18 mouse cellular contexts compared by ENCODE assay signal in genomic region chr11:6765333-6765957, GRCm38 (mm10).
DNase-seq lines count a peak whose midpoint lies in the region; ATAC-seq and TF ChIP-seq lines count a peak whose summit lies in the region.
"Had no signal": no experiment of that assay in that cellular context is flagged by ENCODE, and none has a peak within 500 bp of the region (broad histone marks: within the 10 kb centered on the region; RNA-seq: fewer than 3 reads in every experiment).

No protein-coding gene starts in this region.

- no peaks in the 10 kb centered on the region for H3K36me3 ChIP-seq in embryonic facial prominence, embryonic 14.5 days (ENCODE audit: control insufficient read depth, insufficient read depth, low read length)
- H3K36me3 ChIP-seq in embryonic facial prominence, embryonic 10.5 days (replicated peaks), result no peaks in the 10 kb centered on the region
- no peaks in the 10 kb centered on the region for H3K36me3 ChIP-seq in MEL (ENCODE audit: control insufficient read depth in 1 of 2, insufficient read depth in 2 of 2, low read length in 2 of 2)
- no peaks in the 10 kb centered on the region for H3K36me3 ChIP-seq in intestine, embryonic 16.5 days (ENCODE audit: control insufficient read depth, insufficient read depth, low read length)
- H3K36me3 ChIP-seq: embryonic facial prominence, embryonic 15.5 days; forebrain, embryonic 12.5 days; stomach, embryonic 15.5 days had no signal

- intact Hi-C loops in heart, postnatal 10 days (cut with DNase I), result loop anchor here (5.0 kb wide), 1 partner anchor 88 kb away; no protein-coding TSS in a partner anchor

- 78% methylated on average over 5 of the region's 5 CpGs for WGBS in embryonic facial prominence, embryonic 14.5 days
- WGBS in embryonic facial prominence, embryonic 10.5 days, result 87% methylated on average over 5 of the region's 5 CpGs
- 85% methylated on average over 5 of the region's 5 CpGs for WGBS in intestine, embryonic 16.5 days

- no peak for TF ChIP-seq RAD21 in MEL (IDR thresholded peaks at IDR 0.05; ENCODE audit: low read depth, low read length)

- no peaks in the 10 kb centered on the region for H3K27me3 ChIP-seq in embryonic facial prominence, embryonic 14.5 days (replicated peaks; ENCODE audit: control insufficient read depth, insufficient read depth, low read length)
- no peaks in the 10 kb centered on the region for H3K27me3 ChIP-seq in embryonic facial prominence, embryonic 10.5 days (replicated peaks; ENCODE audit: low read depth, poor library complexity, severe bottlenecking)
- H3K27me3 ChIP-seq in MEL (ENCODE audit: control insufficient read depth in 1 of 2, insufficient read depth in 2 of 2, low read length in 2 of 2), result no peaks in the 10 kb centered on the region
- H3K27me3 ChIP-seq in intestine, embryonic 16.5 days (replicated peaks; ENCODE audit: control insufficient read depth, insufficient read depth, low read length), result no peaks in the 10 kb centered on the region
- H3K27me3 ChIP-seq: embryonic facial prominence, embryonic 15.5 days; forebrain, embryonic 12.5 days; stomach, embryonic 15.5 days had no signal

- no peak overlapping the region for H3K27ac ChIP-seq in embryonic facial prominence, embryonic 14.5 days (replicated peaks; ENCODE audit: low read depth, low read length)
- no peak overlapping the region for H3K27ac ChIP-seq in embryonic facial prominence, embryonic 10.5 days (replicated peaks)
- no peak overlapping the region for H3K27ac ChIP-seq in MEL (ENCODE audit: control insufficient read depth, low read depth, low read length)
- H3K27ac ChIP-seq in intestine, embryonic 16.5 days (ENCODE audit: low read length), result no peak overlapping the region
- H3K27ac ChIP-seq: embryonic facial prominence, embryonic 15.5 days; forebrain, embryonic 12.5 days; hindbrain, postnatal 0 days; liver, embryonic 14.5 days; stomach, embryonic 15.5 days had no signal

- H3K4me3 ChIP-seq in embryonic facial prominence, embryonic 14.5 days (ENCODE audit: low read depth, low read length), result no peak overlapping the region
- no peak overlapping the region for H3K4me3 ChIP-seq in embryonic facial prominence, embryonic 10.5 days
- no peak overlapping the region for H3K4me3 ChIP-seq in MEL (ENCODE audit: control insufficient read depth in 1 of 2, insufficient read depth in 1 of 2, low read depth in 2 of 2, low read length in 2 of 2)
- no peak overlapping the region for H3K4me3 ChIP-seq in intestine, embryonic 16.5 days (ENCODE audit: low read length)
- H3K4me3 ChIP-seq: embryonic facial prominence, embryonic 15.5 days; forebrain, embryonic 12.5 days; megakaryocyte, embryonic 14.5 days; stomach, embryonic 15.5 days had no signal

- DNase-seq in embryonic facial prominence, embryonic 14.5 days (ENCODE audit: low spot score), result peak; percentile 26
- DNase-seq in embryonic facial prominence, embryonic 10.5 days (ENCODE audit: low spot score), result no peak
- DNase-seq in heart, postnatal 10 days, result peak; percentile 12 to 20
- no peak for DNase-seq in heart, adult 9 months (ENCODE audit: low spot score in 2 of 2)
- no peak for DNase-seq in MEL (ENCODE audit: low read depth, low spot score)
- peak; percentile 10 to 12 for DNase-seq in right cerebral cortex, adult 2 months (ENCODE audit: low spot score in 2 of 2)
- no peak for DNase-seq in kidney, adult 11 months
- DNase-seq: kidney, adult 9 months; thymus, postnatal 36 days had no signal

- no peak overlapping the region for H3K9ac ChIP-seq in embryonic facial prominence, embryonic 14.5 days (ENCODE audit: low read depth, low read length)
- no peak overlapping the region for H3K9ac ChIP-seq in MEL (ENCODE audit: control insufficient read depth, low read depth, low read length, poor library complexity, severe bottlenecking)
- H3K9ac ChIP-seq in intestine, embryonic 16.5 days (ENCODE audit: low read depth, low read length), result no peak overlapping the region
- H3K9ac ChIP-seq: embryonic facial prominence, embryonic 15.5 days; forebrain, embryonic 12.5 days; liver, embryonic 14.5 days; stomach, embryonic 15.5 days had no signal

- no peaks in the 10 kb centered on the region for H3K4me1 ChIP-seq in embryonic facial prominence, embryonic 14.5 days (ENCODE audit: control insufficient read depth, insufficient read depth, low read length)
- H3K4me1 ChIP-seq in embryonic facial prominence, embryonic 10.5 days, result 0 out of 2 replicates have a peak, but pooled peaks cover 5% of the 10 kb centered on the region
- H3K4me1 ChIP-seq in MEL (ENCODE audit: control insufficient read depth in 1 of 2, insufficient read depth in 2 of 2, low read length in 2 of 2), result no peaks in the 10 kb centered on the region
- H3K4me1 ChIP-seq in intestine, embryonic 16.5 days (ENCODE audit: control insufficient read depth, insufficient read depth, low read length), result no peaks in the 10 kb centered on the region
- H3K4me1 ChIP-seq: embryonic facial prominence, embryonic 15.5 days; forebrain, embryonic 12.5 days; stomach, embryonic 15.5 days had no signal

- no peak overlapping the region for H3K4me2 ChIP-seq in embryonic facial prominence, embryonic 14.5 days (ENCODE audit: low read depth, low read length)
- H3K4me2 ChIP-seq in intestine, embryonic 16.5 days (ENCODE audit: low read depth, low read length), result no peak overlapping the region
- H3K4me2 ChIP-seq: embryonic facial prominence, embryonic 15.5 days; forebrain, embryonic 12.5 days; stomach, embryonic 15.5 days had no signal

- TF ChIP-seq EP300 in MEL (IDR thresholded peaks at IDR 0.05; ENCODE audit: low read depth in 1 of 2, low read length in 2 of 2), result no peak

- no peak for TF ChIP-seq POLR2A in MEL (IDR thresholded peaks at IDR 0.05; ENCODE audit: control insufficient read depth in 1 of 2, insufficient read depth in 1 of 2, low read depth in 1 of 2, low read length in 2 of 2, poor library complexity in 1 of 2)

- no peaks in the 10 kb centered on the region for H3K79me2 ChIP-seq in MEL (ENCODE audit: control insufficient read depth, insufficient read depth, low read length, poor library complexity)

- no peak for ATAC-seq in embryonic facial prominence, embryonic 14.5 days (ENCODE audit: low read depth)
- no peak for ATAC-seq in intestine, embryonic 16.5 days
- ATAC-seq: hindbrain, postnatal 0 days; lung, postnatal 0 days; midbrain, embryonic 16.5 days had no signal

- H3K9me3 ChIP-seq in embryonic facial prominence, embryonic 14.5 days (ENCODE audit: control insufficient read depth, low read length), result no peaks in the 10 kb centered on the region
- H3K9me3 ChIP-seq in embryonic facial prominence, embryonic 10.5 days, result no peaks in the 10 kb centered on the region
- H3K9me3 ChIP-seq in MEL (replicated peaks; ENCODE audit: insufficient read depth, low read length), result no peaks in the 10 kb centered on the region
- no peaks in the 10 kb centered on the region for H3K9me3 ChIP-seq in intestine, embryonic 16.5 days (ENCODE audit: control insufficient read depth, low read length)
- H3K9me3 ChIP-seq: embryonic facial prominence, embryonic 15.5 days; forebrain, embryonic 12.5 days; megakaryocyte, embryonic 14.5 days; stomach, embryonic 15.5 days had no signal

- TF ChIP-seq CTCF in MEL (IDR thresholded peaks at IDR 0.05 in 2 of 3, conservative IDR thresholded peaks at IDR 0.05 in 1 of 3; ENCODE audit: control insufficient read depth in 1 of 3, insufficient read depth in 1 of 3, low read depth in 2 of 3, low read length in 3 of 3, poor library complexity in 1 of 3, severe bottlenecking in 1 of 3), result no peak

TF ChIP-seq in MEL, 35 proteins besides CTCF, POLR2A, EP300 and RAD21:
- no peak for TF ChIP-seq KAT2A (conservative IDR thresholded peaks at IDR 0.05; ENCODE audit: low read depth, low read length)
- TF ChIP-seq MAFK (IDR thresholded peaks at IDR 0.05; ENCODE audit: borderline replicate concordance, low read depth, low read length), result peak; percentile 43; the same call in 1 of the 2 replicates
TF ChIP-seq in MEL: peak in this region for 1.

Comparison
In these comparisons a context has a peak if more than half of its experiments do, and no peak if none do; other contexts are left out.
1. DNase-seq: peak in embryonic facial prominence, embryonic 14.5 days (single experiment), heart, postnatal 10 days (2 of 2) and right cerebral cortex, adult 2 months (2 of 2); none in embryonic facial prominence, embryonic 10.5 days (single experiment), heart, adult 9 months (0 of 2), MEL (single experiment) and kidney, adult 11 months (single experiment).